Mouse (Mus musculus) ES-Bruce4 (cell line): ENCODE results near the gene Ostm1.

ENCODE experiments used
- CTCF ChIP-seq: IDR thresholded peaks from one replicate; pipeline ENCODE4 v1.8.1; 2011; ENCODE audit warnings: low read depth, low read length
- EP300 ChIP-seq: IDR thresholded peaks from 2 replicates; pipeline ENCODE4 v1.6.1; 2011; ENCODE audit warnings: low read depth, low read length; ENCODE audit not compliant: insufficient read depth

DNA sequence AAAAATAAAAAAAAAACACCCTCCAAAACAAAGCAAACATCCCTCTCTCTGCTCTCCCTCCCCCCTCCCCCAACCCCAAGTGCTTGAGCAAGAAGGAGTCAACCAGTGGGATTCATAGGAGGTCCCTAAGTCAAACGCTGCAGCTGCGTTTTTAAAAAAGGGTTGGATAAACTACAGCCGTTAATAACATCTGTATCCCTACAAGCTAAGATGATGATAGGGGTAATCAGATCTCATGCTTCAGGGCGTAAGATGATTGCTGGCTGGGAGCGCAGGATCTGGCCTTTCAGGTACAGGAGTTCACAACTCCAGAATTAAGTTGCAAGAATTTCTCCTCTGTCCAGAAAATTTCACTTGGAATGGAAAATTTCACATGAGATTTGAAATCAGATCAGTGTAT, 5.9 kb downstream of the Ostm1 start:
- TF ChIP-seq EP300 (no peak), CTCF (no peak)
